Mouse (Mus musculus): ENCODE data around the gene Ccdc69. TPM values are rescaled to one million over a fixed set of nuclear protein-coding genes. Genes with fewer than 3 reads are reported as not detected.

Gene Ccdc69
- total and polyA plus RNA-seq, 2 experiments from 2014 or later = 22.0 to 22.2 TPM

- no peak overlapping the region for H3K9ac ChIP-seq (replicated peaks; ENCODE audit: low read depth, low read length)
- 65% methylated on average over 7 of the region's 7 CpGs for WGBS
- DNase-seq (ENCODE audit: low spot score) (no peak), ATAC-seq (ENCODE audit: insufficient read depth, low read depth) (no peak)
- no peak for TF ChIP-seq CTCF (IDR thresholded peaks at IDR 0.05; ENCODE audit: low read depth)
- no peak for TF ChIP-seq EP300 (IDR thresholded peaks at IDR 0.05; ENCODE audit: low read depth)
- no peak overlapping the region for H3K4me3 ChIP-seq (ENCODE audit: low read depth, low read length)
- H3K4me2 ChIP-seq (ENCODE audit: low read depth, low read length) = no peak overlapping the region
- peaks cover 20% of the 10 kb centered on the region; the same call in 1 of the 2 replicates for H3K36me3 ChIP-seq (replicated peaks; ENCODE audit: control insufficient read depth, insufficient read depth, low read length)
- H3K4me1 ChIP-seq (ENCODE audit: control insufficient read depth, insufficient read depth) = 0 out of 2 replicates have a peak, but pooled peaks cover 5% of the 10 kb centered on the region
- no peak overlapping the region for H3K27ac ChIP-seq (ENCODE audit: low read depth)
- H3K27me3 ChIP-seq (ENCODE audit: control insufficient read depth, insufficient read depth, low read length) = no peaks in the 10 kb centered on the region
- H3K9me3 ChIP-seq (replicated peaks; ENCODE audit: control insufficient read depth, low read length) = no peaks in the 10 kb centered on the region
These were observed 32.7 kb upstream of the Ccdc69 start for GRCm38 (mm10) chr11:55110566-55111169.

- Histone ChIP-seq H3K4me3 (ENCODE audit: low read depth, low read length) (no peak overlapping the region), H3K27ac (ENCODE audit: low read depth) (no peak overlapping the region), H3K36me3 (replicated peaks; ENCODE audit: control insufficient read depth, insufficient read depth, low read length) (peaks cover 20% of the 10 kb centered on the region; the same call in 1 of the 2 replicates), H3K4me1 (ENCODE audit: control insufficient read depth, insufficient read depth) (0 out of 2 replicates have a peak, but pooled peaks cover 5% of the 10 kb centered on the region), H3K9ac (replicated peaks; ENCODE audit: low read depth, low read length) (no peak overlapping the region), H3K9me3 (replicated peaks; ENCODE audit: control insufficient read depth, low read length) (no peaks in the 10 kb centered on the region), H3K4me2 (ENCODE audit: low read depth, low read length) (no peak overlapping the region), H3K27me3 (ENCODE audit: control insufficient read depth, insufficient read depth, low read length) (no peaks in the 10 kb centered on the region)
- no peak for DNase-seq (ENCODE audit: low spot score)
- no peak for ATAC-seq (ENCODE audit: insufficient read depth, low read depth)
- 76% methylated on average over 7 of the region's 7 CpGs for WGBS
- TF ChIP-seq EP300 (IDR thresholded peaks at IDR 0.05; ENCODE audit: low read depth) = no peak
- TF ChIP-seq CTCF (IDR thresholded peaks at IDR 0.05; ENCODE audit: low read depth) = no peak
These were observed 31.8 kb upstream of the Ccdc69 start for GRCm38 (mm10) chr11:55109521-55110300.

- Histone ChIP-seq H3K27me3 (ENCODE audit: control insufficient read depth, insufficient read depth, low read length) (no peaks in the 10 kb centered on the region), H3K9me3 (replicated peaks; ENCODE audit: control insufficient read depth, low read length) (no peaks in the 10 kb centered on the region), H3K4me1 (ENCODE audit: control insufficient read depth, insufficient read depth) (0 out of 2 replicates have a peak, but pooled peaks cover 5% of the 10 kb centered on the region), H3K27ac (ENCODE audit: low read depth) (no peak overlapping the region), H3K36me3 (replicated peaks; ENCODE audit: control insufficient read depth, insufficient read depth, low read length) (peaks cover 32% of the 10 kb centered on the region; the same call in 1 of the 2 replicates), H3K9ac (replicated peaks; ENCODE audit: low read depth, low read length) (no peak overlapping the region), H3K4me2 (ENCODE audit: low read depth, low read length) (no peak overlapping the region), H3K4me3 (ENCODE audit: low read depth, low read length) (no peak overlapping the region)
- 88% methylated on average over 1 of the region's 1 CpGs for WGBS
- ATAC-seq (ENCODE audit: insufficient read depth, low read depth) (no peak), DNase-seq (ENCODE audit: low spot score) (no peak)
- TF ChIP-seq EP300 (IDR thresholded peaks at IDR 0.05; ENCODE audit: low read depth) (no peak), CTCF (IDR thresholded peaks at IDR 0.05; ENCODE audit: low read depth) (no peak)
These were observed 28.7 kb upstream of the Ccdc69 start for GRCm38 (mm10) chr11:55106636-55107035.

- WGBS = 71% methylated on average over 4 of the region's 4 CpGs
- Histone ChIP-seq H3K9ac (replicated peaks; ENCODE audit: low read depth, low read length) (no peak overlapping the region), H3K36me3 (replicated peaks; ENCODE audit: control insufficient read depth, insufficient read depth, low read length) (peaks cover 32% of the 10 kb centered on the region; the same call in 1 of the 2 replicates), H3K4me1 (ENCODE audit: control insufficient read depth, insufficient read depth) (0 out of 2 replicates have a peak, but pooled peaks cover 3% of the 10 kb centered on the region), H3K9me3 (replicated peaks; ENCODE audit: control insufficient read depth, low read length) (no peaks in the 10 kb centered on the region), H3K4me3 (ENCODE audit: low read depth, low read length) (no peak overlapping the region), H3K4me2 (ENCODE audit: low read depth, low read length) (no peak overlapping the region), H3K27me3 (ENCODE audit: control insufficient read depth, insufficient read depth, low read length) (no peaks in the 10 kb centered on the region), H3K27ac (ENCODE audit: low read depth) (no peak overlapping the region)
- DNase-seq (ENCODE audit: low spot score) = no peak
- TF ChIP-seq EP300 (IDR thresholded peaks at IDR 0.05; ENCODE audit: low read depth) = no peak
- no peak for TF ChIP-seq CTCF (IDR thresholded peaks at IDR 0.05; ENCODE audit: low read depth)
- no peak for ATAC-seq (ENCODE audit: insufficient read depth, low read depth)
These were observed 27.5 kb upstream of the Ccdc69 start for GRCm38 (mm10) chr11:55105389-55105788.

- peaks cover 23% of the 10 kb centered on the region; the same call in 1 of the 2 replicates for H3K36me3 ChIP-seq (replicated peaks; ENCODE audit: control insufficient read depth, insufficient read depth, low read length)
- H3K4me1 ChIP-seq (ENCODE audit: control insufficient read depth, insufficient read depth) = 0 out of 2 replicates have a peak, but pooled peaks cover 4% of the 10 kb centered on the region
- no peak overlapping the region for H3K9ac ChIP-seq (replicated peaks; ENCODE audit: low read depth, low read length)
- no peak for DNase-seq (ENCODE audit: low spot score)
- no peaks in the 10 kb centered on the region for H3K9me3 ChIP-seq (replicated peaks; ENCODE audit: control insufficient read depth, low read length)
- H3K4me3 ChIP-seq (ENCODE audit: low read depth, low read length) = no peak overlapping the region
- WGBS = 89% methylated on average over 3 of the region's 3 CpGs
- H3K27ac ChIP-seq (ENCODE audit: low read depth) = no peak overlapping the region
- TF ChIP-seq CTCF (IDR thresholded peaks at IDR 0.05; ENCODE audit: low read depth) = no peak
- H3K4me2 ChIP-seq (ENCODE audit: low read depth, low read length) = no peak overlapping the region
- ATAC-seq (ENCODE audit: insufficient read depth, low read depth) = no peak
- no peaks in the 10 kb centered on the region for H3K27me3 ChIP-seq (ENCODE audit: control insufficient read depth, insufficient read depth, low read length)
These were observed 25.3 kb upstream of the Ccdc69 start for GRCm38 (mm10) chr11:55103229-55103628.

Measured in heart, postnatal 0 days (tissue).